Mouse (Mus musculus) layer of hippocampus, adult 9-10 months (tissue): ENCODE measurements around the gene Phf2.
A peak's percentile ranks its signal among the peaks of the same experiment; 100 is the strongest.
"Not testable (repeated sequence)": the region's sequence is repeated elsewhere in the genome, so short reads cannot be mapped to it uniquely, and the experiment has no call there.

Experiments
- DNase-seq: peaks from one replicate; pipeline ENCODE4 v3.0.0; 2022; ENCODE audit warnings: low spot score

The Phf2 gene

GRCm38 (mm10) chr13:48857246-48857932, 13.5 kb downstream of the Phf2 start:
- no peak for DNase-seq

DNA sequence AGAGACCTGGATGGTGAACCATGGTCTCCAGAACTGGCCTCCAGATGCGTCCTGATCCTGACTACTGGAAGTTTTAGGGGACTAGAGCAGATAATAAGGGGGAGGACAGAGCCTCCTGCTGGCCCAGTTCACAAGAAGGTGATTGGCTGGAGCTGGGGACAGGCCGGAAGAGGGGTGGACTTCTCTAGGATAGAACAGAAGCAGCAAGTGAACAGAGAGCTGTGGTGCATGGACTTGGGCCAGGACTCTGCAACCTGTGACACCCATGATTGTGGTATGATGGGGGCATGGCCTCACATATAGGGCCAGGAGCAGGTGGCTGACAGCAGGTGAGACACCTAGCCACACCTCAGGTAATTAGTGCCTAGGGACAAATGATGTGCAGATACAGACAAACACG, 17.0 kb downstream of the Phf2 start:
- DNase-seq = no peak

- no peak for DNase-seq
Observed at GRCm38 (mm10) chr13:48853475-48853874, 17.4 kb downstream of the Phf2 start.

DNA sequence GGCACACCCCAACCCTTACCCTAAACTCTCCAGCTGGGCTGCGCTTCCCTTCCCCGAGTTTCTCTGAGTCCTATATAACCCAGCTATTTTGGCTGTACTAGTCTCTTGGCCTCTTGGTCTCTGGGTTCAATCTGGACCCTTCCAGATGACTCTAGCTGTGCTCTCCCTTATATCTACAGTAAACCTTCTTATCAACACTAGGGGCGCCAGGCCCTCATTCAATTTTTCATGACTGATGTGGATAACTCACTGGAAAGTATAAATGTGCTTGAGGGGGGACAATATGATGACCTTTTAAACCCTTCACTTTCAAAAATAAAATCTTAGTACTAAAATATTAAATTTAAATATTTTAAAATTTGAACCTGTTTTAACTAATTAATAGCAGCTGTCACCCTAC, 18.1 kb downstream of the Phf2 start:
- no peak for DNase-seq

DNA sequence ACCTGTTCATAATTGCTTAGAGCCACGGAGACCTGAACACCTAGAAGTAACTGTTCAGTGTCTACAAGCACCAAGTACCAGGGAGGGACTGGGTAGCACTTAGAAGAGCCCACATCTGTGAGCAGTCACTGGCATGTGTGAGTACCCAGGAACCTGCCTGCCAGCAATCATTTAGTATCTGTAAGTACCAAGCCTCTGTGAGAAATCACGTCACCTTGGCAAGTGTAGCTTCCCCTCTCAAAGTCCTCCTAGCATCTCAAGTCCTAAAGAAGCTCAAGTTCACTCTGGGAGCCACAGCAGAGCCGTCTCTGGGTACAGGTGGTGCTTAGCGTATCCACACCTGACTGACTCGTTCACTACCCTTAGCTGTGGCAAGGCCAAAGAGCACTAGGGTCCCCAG, 19.2 kb downstream of the Phf2 start:
- DNase-seq = no peak

DNA sequence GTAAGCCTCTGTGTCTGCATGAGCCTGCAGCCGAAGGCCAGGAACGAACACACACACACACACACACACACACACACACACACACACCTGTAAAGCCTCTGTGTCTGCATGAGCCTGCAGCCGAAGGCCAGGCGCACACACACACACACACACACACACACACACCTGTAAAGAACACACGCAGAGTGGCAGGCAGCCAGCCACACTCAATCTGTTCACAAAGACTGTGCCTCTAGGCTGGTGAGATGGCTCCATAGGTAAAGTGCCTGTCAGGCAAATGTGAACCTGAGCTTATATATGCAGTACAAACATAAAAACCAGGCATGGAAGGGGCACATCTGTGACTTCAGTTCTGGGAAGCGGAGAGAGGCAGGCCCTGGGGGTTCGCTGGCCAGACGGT, 20.1 kb downstream of the Phf2 start:
- no peak for DNase-seq

DNA sequence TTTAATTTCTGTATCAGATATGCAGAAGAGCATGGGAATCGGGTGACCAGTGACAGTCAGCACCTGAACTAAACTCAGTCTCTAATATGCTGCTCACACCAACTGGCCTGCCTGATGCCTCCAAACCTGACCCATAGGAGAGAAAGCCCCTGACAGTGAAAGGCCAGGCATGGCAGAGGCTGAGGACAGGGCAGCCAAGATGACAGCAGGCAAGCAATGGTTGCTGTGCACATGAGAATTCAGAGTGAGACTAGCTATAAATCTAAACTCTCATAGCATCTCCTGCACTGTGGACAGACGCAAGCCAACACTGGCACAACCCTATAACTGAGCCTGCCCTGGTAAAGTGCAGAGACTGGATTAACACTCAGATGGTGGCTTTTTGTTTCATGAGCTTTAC, 20.6 kb downstream of the Phf2 start:
- no peak for DNase-seq

GRCm38 (mm10) chr13:48849155-48849554, 21.8 kb downstream of the Phf2 start:
- DNase-seq = no peak

GRCm38 (mm10) chr13:48845308-48845707, 25.6 kb downstream of the Phf2 start:
- DNase-seq = no peak

DNA sequence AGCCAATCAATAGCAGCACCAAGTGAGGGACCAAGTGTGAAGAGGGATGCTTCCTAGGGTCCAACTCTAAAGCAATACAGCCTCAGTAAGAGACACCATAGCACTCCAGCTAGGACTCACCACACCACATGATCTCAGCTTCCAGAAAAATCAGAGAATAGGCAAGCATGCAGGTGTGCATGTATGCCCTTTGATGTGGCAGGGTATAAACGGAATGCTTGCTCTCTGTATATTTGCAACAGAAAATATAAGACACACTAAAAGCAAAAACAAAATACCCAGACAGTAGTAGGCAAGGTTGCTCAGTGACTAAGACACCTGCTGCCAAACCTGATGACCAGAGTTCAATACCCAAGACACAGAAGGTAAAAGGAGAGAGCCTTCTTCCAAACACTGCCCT, 27.4 kb downstream of the Phf2 start:
- no peak for DNase-seq

DNA sequence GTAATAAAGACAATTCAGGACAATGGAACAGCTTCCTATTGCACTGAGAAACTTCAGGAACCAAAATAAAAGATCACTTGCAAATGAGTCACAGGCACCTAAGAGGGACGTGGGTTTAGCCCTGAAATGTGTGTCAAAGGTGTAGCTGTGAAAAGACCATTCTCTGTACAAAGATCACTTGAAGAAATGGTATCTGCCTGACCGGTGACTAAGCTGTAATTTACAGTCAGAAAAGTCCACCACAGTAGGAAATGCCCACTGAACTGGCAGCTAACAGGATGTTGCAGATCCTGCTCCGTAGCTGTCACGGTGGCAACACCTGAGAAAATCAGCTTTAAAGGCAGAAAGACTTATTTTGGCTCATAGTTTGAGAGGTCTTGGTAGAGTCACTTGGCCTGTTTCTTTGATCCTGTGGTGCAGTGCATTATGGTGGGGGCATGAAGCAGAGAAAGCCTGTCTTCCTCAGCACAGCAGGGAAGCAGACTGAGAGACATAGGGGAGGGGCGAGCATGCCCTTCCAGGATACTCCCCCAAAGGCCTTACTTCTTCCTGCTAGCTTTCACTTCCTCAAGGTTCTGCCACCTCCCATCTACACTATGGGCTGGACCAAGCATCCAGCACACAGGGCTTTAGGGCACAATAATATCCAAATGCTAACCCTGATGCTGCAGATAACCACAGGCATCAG, 28.9 kb downstream of the Phf2 start:
- no peak for DNase-seq

- no peak for DNase-seq
Observed at GRCm38 (mm10) chr13:48838284-48838683, 32.6 kb downstream of the Phf2 start.

- no peak for DNase-seq
Observed at GRCm38 (mm10) chr13:48837537-48837936, 33.4 kb downstream of the Phf2 start.

- no peak for DNase-seq
Observed at GRCm38 (mm10) chr13:48830528-48831250, 40.2 kb downstream of the Phf2 start.

GRCm38 (mm10) chr13:48829780-48830179, 41.1 kb downstream of the Phf2 start:
- no peak for DNase-seq

GRCm38 (mm10) chr13:48822871-48823270, 48.0 kb downstream of the Phf2 start:
- no peak for DNase-seq

GRCm38 (mm10) chr13:48822288-48822687, 48.6 kb downstream of the Phf2 start:
- no peak for DNase-seq

DNA sequence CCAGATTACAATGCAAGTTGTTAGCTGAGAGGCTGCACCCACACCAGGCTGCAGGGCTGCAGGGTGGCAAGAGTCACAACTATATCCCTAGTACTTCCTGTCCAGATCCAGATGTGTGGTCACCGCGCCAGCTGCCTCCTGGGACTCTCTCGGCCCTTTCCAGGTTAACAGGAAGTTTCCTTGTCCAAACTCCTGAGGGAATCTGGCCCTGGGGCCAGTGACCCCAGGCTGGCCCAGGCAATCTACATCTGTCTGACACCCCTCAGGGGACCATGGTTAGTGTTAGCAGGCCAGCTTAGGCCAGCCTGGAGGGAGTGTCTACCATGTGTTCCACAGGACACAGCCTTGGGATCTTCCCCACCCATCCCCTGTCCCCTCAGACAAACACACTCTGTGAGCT, 51.8 kb downstream of the Phf2 start:
- no peak for DNase-seq

DNA sequence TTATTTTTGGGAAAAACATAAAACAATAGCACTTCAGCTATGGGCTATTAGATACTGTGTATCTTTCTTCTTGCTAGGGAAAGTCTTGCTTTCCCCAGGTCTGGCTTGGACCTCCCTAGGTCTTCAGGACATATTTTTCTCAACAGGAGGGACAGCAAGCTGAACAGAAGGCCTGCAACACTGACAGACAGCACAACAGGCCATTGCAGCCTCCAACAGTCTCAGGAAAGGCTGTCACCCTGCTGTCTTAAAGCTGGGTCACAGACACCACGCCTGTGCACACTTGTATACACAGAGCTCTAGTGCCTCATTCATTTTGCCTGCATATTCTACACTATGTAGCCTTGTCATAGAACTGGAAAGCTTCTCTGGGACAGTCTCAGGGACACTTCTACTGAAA, 56.5 kb downstream of the Phf2 start:
- no peak for DNase-seq

GRCm38 (mm10) chr13:48810991-48811390, 59.9 kb downstream of the Phf2 start:
- no peak for DNase-seq

DNA sequence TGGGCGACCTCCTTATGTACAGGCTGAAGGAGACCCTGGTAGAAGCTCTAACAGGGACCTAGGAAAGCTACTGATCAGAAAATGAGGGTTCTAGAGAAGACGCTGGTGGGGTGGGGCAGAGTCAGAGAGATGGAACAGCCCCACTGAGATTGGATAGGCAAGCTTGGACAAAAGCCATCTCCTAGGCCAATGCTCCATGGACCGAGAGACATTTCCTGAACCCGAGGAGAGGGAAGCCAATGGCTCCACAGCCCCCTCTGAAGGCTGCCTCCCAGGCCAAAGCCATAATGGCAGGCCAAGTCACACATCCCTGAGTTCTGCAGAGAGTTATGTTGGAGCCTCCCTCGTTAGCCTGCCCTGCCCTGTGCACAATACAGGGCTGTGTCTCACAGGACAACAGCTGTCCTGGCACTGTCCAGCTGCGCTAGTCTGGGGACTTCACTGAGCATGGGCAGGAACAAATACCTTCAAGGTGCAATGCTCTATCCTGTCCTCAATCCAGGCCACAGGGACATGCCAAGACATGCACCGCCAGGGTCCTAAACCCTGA, 60.6 kb downstream of the Phf2 start:
- no peak for DNase-seq

DNA sequence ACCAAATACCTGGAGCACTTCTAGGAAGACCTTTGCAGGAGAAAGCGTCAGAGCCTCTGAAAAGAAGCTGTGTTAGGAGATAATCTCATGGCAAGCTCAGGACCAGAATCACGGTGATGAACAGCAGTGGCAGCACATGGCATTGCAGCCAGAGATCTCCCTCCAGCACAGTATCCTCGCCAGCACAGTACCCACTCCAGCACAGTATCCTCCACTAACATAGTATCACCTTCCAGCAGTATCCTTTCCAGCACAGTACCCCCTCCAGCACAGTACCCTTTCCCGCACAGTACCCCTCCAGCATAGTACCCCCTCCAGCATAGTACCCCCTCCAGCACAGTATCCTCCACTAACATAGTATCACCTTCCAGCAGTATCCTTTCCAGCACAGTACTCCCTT, 61.3 kb downstream of the Phf2 start:
- not testable (repeated sequence) for DNase-seq

DNA sequence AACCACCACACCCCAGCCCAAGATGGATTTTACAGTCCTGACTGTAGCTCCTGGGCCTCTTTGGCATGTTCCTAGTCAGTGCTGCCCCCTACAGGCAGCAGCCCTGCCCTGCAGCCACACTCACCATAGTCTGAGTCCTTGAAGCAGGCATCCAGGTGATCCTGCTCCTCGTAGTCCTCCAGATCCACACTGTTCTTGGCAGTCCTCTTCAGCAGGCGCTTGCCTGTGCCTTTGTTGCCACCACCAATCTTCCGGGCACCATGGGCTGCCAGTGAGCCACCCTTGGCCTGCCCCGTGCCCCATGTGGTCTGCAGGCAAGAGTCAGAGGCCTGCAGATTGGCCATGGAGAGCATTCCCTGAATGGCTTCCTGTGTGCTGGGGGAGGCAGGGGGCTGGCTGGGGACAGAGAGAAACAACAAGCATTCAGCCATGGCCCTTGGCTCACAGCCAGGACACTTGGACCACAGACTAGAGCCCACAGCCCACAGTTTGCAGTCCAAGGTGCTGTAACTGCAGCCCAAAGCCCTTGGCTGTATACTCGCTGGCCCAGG, 63.4 kb downstream of the Phf2 start:
- DNase-seq = peak; percentile 64
